Mouse (Mus musculus) ES-Bruce4 (cell line): ENCODE data around the gene Klhl9.

ENCODE experiments used
- CTCF ChIP-seq: IDR thresholded peaks from one replicate; pipeline ENCODE4 v1.8.1; 2011; ENCODE audit warnings: low read depth, low read length
- EP300 ChIP-seq: IDR thresholded peaks from 2 replicates; pipeline ENCODE4 v1.6.1; 2011; ENCODE audit warnings: low read depth, low read length; ENCODE audit not compliant: insufficient read depth
- POLR2A ChIP-seq: IDR thresholded peaks from one replicate; pipeline ENCODE4 v1.8.1; 2011; ENCODE audit warnings: low read length; ENCODE audit not compliant: insufficient read depth

DNA sequence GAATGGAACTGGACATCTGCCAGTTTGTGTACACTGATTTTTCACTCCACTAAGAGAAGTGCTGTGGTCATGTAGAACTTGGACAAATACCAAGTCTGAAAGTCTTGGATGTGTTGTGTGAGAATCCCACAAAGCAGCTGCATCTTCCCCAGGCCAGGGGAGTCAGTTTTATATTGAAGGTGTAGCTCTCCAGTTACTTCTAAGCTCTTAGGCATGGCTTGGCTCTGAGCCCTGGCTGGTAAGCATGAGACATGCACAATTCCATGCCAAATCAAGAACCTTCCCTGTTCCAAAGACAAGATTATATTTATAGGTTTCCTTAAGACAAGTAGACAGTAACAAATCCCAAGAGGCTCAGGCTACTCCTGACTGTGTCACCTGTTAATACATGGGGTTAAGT is 7.2 kb downstream of the Klhl9 start:
- no peak for TF ChIP-seq CTCF
- no peak for TF ChIP-seq EP300
- TF ChIP-seq POLR2A = no peak
